Mouse (Mus musculus): ENCODE measurements at regions not wholly inside any gene's neighbourhood (a gene's known extent, or its start where the extent isn't known, plus 50 kb on each side); places are given as distances from the start of the nearest gene placed in this dataset.
"Not testable (repeated sequence)": the region's sequence is repeated elsewhere in the genome, so short reads cannot be mapped to it uniquely, and the experiment has no call there.

DNA sequence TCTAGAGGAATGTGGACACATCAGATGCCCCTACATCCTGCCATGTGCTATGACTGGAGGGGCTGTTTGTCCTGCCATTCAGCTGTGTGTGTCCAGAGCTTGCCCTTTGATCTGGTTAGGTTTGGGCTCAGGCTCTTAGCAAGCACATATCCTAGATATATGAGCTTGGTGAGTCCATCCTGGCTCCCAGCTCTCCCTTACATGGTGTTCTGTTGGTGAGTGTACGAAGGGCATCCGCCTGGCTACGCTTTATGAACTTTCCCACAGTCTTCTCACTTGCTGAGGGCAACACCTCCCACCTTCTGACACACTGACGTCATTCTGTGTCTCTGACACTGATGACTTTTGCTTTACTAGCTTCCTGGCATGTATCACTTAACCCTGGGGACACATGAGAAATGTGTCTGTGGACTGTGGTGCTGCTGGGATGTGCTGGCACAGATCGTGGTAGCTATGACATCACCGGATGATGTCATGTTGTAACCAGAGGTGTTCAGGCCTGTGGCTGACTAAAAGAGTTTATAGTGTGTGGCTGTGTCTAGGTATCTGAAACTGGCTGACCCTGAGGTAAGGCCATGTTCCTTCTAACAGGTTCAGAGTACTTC is 149.4 kb downstream of the Kif26a start:
- DNase-seq (ENCODE audit: low spot score), result no peak

DNA sequence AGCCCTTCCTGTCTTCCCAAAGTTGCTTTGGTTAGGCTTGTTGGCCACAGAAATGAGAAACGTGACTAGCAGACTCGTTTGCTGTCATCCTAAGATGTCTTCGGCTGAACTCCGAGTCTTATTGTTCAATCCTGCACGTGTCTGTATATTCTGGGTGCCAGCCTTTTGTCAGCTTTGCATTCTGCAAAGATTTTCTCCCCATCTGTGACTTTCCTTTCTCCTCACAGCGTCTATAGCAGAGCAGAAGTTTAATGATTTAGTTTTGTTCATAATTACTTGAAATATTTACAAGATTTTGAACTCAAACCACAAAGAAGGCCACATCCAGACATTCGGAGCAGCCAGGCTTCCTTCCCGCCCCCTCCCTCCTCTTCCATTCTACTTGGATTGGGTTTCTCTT is 152.5 kb downstream of the Kif26a start:
- DNase-seq (ENCODE audit: low spot score), result no peak

DNA sequence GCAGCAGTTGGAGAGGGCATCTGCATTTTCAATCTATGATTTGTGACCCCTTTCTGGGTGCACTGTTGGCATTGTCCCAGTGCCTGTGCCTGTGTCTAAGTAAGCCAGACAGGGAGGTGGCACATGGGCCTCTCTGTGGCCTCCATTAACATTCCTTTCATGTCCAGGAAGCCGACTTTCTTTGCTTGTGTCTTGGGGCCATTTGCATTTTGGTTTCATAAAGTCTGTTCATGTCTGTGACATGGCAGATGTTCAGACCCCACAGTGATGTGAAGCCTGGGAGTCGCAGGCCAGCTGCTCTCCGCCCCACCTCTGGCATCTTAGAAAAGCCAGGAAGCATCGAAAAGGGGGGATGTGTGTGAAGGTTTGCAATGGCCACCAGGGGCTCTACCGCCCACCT is 153.1 kb downstream of the Kif26a start:
- no peak for DNase-seq (ENCODE audit: low spot score)

GRCm38 (mm10) chr12:112299603-112300002 is 153.6 kb downstream of the Kif26a start:
- DNase-seq (ENCODE audit: low spot score), result no peak

GRCm38 (mm10) chr12:112300125-112300524 is 154.1 kb downstream of the Kif26a start:
- no peak for DNase-seq (ENCODE audit: low spot score)

DNA sequence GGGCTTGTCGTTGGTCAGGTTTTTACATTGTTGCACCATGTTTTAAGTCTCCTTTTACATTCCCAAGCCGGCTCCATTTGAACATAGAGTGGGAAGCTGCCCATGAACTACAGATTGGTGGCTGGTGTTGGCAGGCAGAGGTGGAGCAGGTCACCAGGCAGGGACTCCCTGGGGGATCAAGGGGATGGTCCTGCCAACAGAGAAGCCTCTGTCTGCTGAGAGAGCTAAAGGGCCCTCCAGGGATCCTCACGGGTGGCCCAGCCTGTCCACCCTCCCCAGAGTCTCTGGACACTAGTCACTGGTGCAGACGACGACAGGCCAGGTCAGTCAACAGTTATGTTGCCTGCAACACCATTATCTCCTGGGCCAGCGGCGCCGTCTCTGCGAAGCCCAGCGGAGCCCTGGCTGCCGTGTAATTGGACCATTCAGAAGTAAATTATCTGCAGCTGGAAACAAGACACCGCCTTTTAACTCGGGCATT is 155.4 kb downstream of the Kif26a start:
- DNase-seq (ENCODE audit: low spot score), result no peak

DNA sequence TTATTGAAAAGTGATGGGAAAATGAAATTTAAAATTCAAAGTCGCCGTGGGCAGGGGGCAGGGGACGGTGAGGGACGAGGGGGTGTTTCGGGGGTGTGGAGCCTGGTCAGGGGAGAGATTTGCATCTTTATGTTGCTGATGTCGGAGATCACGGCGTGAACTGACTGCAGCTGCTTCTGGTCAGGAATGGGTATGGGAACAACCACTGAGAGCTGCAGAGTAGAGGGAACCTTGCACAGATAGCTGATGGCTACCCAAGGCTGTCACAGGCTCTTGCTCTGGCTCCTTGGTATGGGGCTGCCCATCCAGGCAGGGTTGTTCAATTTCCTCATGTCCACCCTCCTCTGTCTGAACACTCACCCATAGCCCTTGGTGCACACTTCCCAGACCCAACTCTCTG is 155.9 kb downstream of the Kif26a start:
- no peak for DNase-seq (ENCODE audit: low spot score)

GRCm38 (mm10) chr12:112306208-112306607 is 160.2 kb downstream of the Kif26a start:
- no peak for DNase-seq (ENCODE audit: low spot score)

DNA sequence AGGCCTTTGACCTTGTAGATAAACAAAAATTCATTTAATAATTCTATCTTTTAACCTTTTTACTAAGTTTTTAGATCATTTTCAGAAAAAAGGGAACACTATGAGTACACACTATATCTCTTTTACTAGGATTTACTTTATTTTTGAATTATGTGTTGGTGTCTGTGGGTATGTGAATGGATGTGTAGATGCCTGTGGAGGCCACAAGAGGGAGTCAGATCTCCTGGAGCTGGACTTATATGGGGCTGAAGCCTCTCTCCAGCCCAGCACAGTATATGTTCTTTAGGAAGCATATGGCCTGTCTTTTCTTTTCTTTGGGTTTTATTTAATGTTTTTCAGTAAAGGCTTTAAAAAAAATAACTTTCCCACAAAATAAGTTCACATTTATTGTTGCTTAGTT is 162.0 kb downstream of the Kif26a start:
- DNase-seq (ENCODE audit: low spot score), result no peak

GRCm38 (mm10) chr12:112309096-112309495 is 163.1 kb downstream of the Kif26a start:
- DNase-seq (ENCODE audit: low spot score), result not testable (repeated sequence)

- no peak for DNase-seq (ENCODE audit: low spot score)
Observed at GRCm38 (mm10) chr12:112309781-112310180, 163.8 kb downstream of the Kif26a start.

DNA sequence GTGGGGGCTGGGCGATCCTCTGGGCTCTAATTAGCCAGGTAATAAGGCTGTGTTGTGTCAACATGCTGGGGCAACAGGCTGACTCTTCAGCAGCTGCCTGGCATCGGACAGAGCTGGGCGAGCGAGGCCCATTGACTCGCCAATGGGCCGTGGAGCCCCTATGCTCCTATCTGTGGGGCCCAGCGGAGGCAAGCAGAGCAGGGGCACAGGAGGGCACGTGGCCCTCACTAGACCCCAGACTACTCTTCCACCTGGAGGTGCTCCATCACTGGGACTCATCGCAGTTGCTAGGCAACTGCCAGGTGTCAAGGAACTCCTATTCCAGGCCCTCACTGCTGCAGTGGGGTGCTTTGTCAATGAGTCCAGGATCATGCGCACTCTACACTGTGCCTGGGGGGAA is 164.7 kb downstream of the Kif26a start:
- DNase-seq (ENCODE audit: low spot score), result no peak

DNA sequence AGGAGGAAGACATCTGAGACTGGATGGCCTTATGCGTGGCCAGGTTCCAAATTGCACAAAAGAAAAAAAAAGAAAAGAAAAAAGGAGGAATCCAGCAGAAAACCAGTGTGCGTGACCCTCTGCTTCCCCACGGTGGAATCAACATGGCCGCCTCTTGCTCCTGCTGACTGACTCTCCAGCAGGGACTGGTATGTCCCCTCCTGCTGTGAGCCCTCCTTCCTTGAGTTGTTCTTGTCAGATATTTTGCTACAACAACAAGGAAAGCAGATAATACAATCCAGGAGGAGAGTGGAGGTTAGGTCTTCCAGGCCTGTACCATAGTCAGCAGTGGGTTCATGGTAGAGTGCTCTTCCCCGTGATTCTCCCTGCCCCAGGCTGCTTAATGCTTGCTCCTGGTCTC is 168.8 kb downstream of the Kif26a start:
- DNase-seq (ENCODE audit: low spot score), result no peak

DNA sequence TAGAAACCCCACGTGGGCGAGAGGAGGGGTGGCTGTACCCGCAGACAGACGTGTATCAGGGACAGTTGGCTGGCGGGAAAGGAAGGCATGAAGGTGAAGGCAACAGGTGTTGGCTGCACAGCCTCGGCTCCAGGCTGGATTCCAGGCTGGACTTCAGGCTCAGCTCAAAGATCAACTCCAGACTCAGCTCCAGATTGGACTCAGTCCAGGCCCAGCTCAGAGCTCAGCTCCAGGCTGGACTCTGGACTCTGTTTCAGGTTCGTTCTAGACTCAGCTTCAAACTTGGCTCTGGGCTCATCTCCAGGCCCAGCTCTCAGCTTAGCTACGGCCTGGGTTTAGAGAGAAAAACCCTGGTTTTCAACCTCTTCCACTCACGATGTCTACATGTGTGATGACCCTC is 171.2 kb downstream of the Kif26a start:
- no peak for DNase-seq (ENCODE audit: low spot score)

DNA sequence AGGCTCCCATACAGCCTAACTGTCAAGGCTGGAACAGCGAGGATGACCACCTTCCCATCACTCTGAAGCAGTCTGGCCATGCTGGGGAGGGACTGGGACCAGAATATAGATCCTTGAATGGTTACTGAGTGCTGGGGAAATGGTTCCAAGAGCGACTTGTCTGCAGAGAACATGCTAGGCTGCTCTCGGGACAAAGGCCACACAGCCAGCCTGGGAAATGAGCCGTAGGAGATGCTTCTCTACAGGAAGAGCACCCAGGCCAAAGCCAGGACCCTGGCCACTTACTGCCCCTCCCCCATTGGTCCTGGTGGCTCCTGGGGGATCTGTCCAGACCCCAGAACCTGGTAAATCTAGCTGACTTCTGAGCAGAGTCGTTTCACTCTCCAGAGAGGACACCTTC is 170.8 kb upstream of the A530016L24Rik start:
- no peak for DNase-seq (ENCODE audit: low spot score)

DNA sequence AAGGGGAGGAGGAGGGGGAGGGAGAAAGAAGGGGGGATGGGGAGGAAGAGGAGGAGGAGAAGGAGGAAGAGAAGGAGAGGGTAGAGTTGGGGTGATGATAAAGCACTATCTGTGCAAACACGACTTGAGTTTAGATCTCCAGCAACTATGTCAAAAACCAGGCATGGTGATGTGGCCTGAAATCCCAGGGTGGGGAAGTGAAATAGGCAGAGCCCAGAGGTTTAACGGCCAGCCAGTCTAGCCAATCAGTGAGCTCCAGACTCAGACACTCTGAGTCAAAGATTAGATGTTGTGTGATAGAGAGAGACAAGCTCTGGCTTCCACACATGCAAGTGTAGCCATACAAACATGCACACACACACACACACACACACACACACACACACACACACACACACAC is 167.1 kb upstream of the A530016L24Rik start:
- DNase-seq (ENCODE audit: low spot score), result no peak

DNA sequence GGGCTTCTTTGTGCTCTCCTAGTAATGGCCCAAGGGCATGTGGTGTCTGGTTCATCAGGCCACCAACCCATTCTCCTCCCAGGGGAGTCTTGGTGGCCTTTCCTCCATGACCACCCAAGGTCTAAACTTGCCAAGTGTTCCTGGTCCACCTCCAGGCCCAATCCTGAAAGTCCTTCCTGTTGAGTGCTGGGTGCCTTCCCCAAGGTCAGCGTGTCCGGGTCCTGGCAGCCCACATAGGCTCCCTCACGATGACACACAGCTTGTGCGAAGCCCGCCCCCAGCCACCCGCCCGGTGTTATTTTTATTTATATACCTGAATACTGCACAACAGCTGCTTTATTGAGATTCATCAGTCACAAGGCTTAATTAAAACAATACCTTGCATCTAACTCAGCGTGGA is 161.8 kb upstream of the A530016L24Rik start:
- no peak for DNase-seq (ENCODE audit: low spot score)

GRCm38 (mm10) chr12:112328809-112329575 is 160.3 kb upstream of the A530016L24Rik start:
- DNase-seq (ENCODE audit: low spot score), result no peak

- no peak for DNase-seq (ENCODE audit: low spot score)
Observed at GRCm38 (mm10) chr12:112329701-112330301, 159.4 kb upstream of the A530016L24Rik start.

DNA sequence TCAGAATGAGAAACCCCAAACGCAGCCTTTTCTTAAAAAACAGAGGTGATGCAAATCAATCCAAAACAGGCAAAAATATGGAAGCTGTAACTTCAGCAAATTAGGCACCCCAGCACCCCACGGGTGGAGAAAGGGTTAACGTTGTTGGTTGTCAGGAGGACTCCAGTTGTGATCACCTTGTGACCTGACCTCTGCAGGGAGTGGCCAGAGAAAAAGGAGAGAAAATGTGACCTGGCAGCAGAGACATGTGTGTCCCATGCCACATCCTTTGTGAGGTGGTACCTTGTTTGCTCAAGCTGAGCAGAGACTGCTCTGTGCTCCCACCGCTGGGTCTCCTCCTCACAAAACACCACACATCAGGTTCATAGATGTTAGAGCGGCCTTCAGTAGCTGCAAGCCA is 158.7 kb upstream of the A530016L24Rik start:
- no peak for DNase-seq (ENCODE audit: low spot score)

DNA sequence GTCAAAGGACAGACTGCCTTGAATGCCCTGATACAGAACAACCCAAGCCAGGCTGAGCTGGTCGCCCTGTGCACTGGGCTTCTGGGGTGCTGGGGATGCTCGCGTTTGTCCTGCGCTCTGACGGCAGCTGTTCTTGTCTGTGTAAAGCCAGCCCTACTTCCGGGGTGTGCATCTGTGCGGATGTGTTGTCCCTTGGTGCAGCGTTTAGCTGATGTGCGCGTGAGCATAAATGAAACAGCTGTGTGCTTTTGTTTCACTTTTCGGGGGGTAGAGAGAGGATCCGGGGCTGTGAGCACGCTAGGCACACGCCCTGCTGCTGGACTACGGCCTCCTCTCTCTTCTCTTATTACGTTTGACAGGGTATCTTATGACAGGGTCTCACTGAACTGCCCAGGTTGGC is 158.2 kb upstream of the A530016L24Rik start:
- DNase-seq (ENCODE audit: low spot score), result no peak

All from thymus, postnatal 0 days (tissue).